ENCODE assay signal across 28 mouse cellular contexts in the genomic region with DNA sequence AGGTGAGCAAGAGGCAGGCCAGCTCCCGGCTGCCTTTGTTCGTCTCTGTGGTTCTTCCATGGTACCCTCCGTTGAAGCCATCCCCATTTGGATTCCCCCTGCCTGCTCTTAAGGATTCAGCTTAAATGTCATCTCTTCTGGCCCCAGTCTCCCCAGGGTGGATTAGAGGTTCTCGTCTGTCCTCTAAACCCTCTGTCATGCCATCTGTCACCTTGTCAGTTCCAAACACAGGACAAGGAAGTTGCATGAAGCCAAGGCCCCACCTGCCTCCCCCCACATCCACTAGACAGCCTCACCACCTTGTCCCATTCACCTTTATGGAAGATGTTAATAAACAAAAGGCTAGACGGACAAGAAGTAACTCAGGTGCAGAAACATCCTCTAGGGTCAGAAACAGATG. TPM values are rescaled to one million over a fixed set of nuclear protein-coding genes. Genes with fewer than 3 reads are reported as not detected.
DNase-seq lines count a peak whose midpoint lies in the region; TF ChIP-seq lines count a peak whose summit lies in the region.
"Had no signal": no experiment of that assay in that cellular context is flagged by ENCODE, and none has a peak within 500 bp of the region (broad histone marks: within the 10 kb centered on the region; RNA-seq: fewer than 3 reads in every experiment).

No protein-coding gene starts in this region.

- H3K4me3 ChIP-seq in kidney, adult 2 months (ENCODE audit: insufficient read depth, low read depth, low read length) = no peak overlapping the region
- H3K4me3 ChIP-seq: embryonic facial prominence, embryonic 15.5 days; erythroblast, embryonic 14.5 days; forebrain, embryonic 10.5 days; heart, embryonic 10.5 days; hindbrain, embryonic 10.5 days; intestine, embryonic 15.5 days had no signal

- no peaks in the 10 kb centered on the region for H3K27me3 ChIP-seq in kidney, adult 2 months (replicated peaks; ENCODE audit: control insufficient read depth, insufficient read depth, low read length)
- H3K27me3 ChIP-seq: embryonic facial prominence, embryonic 15.5 days; intestine, embryonic 15.5 days had no signal

- intact Hi-C loops in left cerebral cortex, postnatal 4 days (cut with DNase I) = no loop called here
- intact Hi-C loops in left cerebral cortex, postnatal 14 days (cut with DNase I) = no loop called here
- intact Hi-C loops in heart, postnatal 36 days (cut with DNase I) = no loop called here

- DNase-seq in left cerebral cortex, postnatal 4 days = peak; percentile 17
- no peak for DNase-seq in left cerebral cortex, postnatal 14 days (ENCODE audit: low spot score in 2 of 2)
- DNase-seq in cerebellum, adult 8-10 months = peak; percentile 4
- DNase-seq in cerebellum, postnatal 14 days = peak; percentile 31 to 68
- no peak for DNase-seq in kidney, adult 2 months
- no peak for DNase-seq in heart, postnatal 36 days
- no peak for DNase-seq in lung, postnatal 4 days
- DNase-seq: adrenal gland, adult 2 months; adrenal gland, postnatal 25 days; embryo, embryonic 11 days; gastrocnemius, postnatal 10 days; heart, adult 18-20 months; heart, postnatal 10 days; kidney, adult 18-20 months had no signal

- TF ChIP-seq POLR2A in kidney, adult 2 months (IDR thresholded peaks at IDR 0.05; ENCODE audit: low read depth, low read length) = no peak

- no peaks in the 10 kb centered on the region for H3K36me3 ChIP-seq in kidney, adult 2 months (ENCODE audit: control insufficient read depth, insufficient read depth, low read length)
- H3K36me3 ChIP-seq: embryonic facial prominence, embryonic 15.5 days; forebrain, embryonic 10.5 days; heart, embryonic 10.5 days; hindbrain, embryonic 10.5 days; intestine, embryonic 15.5 days had no signal

- no peak for TF ChIP-seq CTCF in kidney, adult 2 months (conservative IDR thresholded peaks at IDR 0.05; ENCODE audit: insufficient read depth, insufficient read length, low read depth, low read length)

- H3K4me1 ChIP-seq in kidney, adult 2 months (ENCODE audit: control insufficient read depth, insufficient read depth, low read length) = no peaks in the 10 kb centered on the region
- H3K4me1 ChIP-seq: embryonic facial prominence, embryonic 15.5 days; heart, embryonic 10.5 days; intestine, embryonic 15.5 days had no signal

- H3K27ac ChIP-seq in kidney, adult 2 months (ENCODE audit: insufficient read depth, low read depth, low read length) = no peak overlapping the region
- H3K27ac ChIP-seq: embryonic facial prominence, embryonic 15.5 days; forebrain, embryonic 10.5 days; heart, embryonic 10.5 days; hindbrain, embryonic 14.5 days; intestine, embryonic 15.5 days had no signal

- 69% methylated on average over 5 of the region's 5 CpGs for WGBS in kidney, adult 2 months

RNA-seq across cellular contexts. Expression of gene 3110018I06Rik, which starts 5.4 kb away (rescaled TPM):
- not detected for total RNA-seq in left cerebral cortex, postnatal 4 days (2021)
- total RNA-seq in left cerebral cortex, postnatal 14 days (2021) = not detected
- not detected in 2 replicates for polyA plus RNA-seq in kidney, adult 2 months (2012; rRNA removed)
- total RNA-seq in heart, postnatal 36 days (2021) = not detected
- total RNA-seq: adrenal gland, adult 2 months; adrenal gland, postnatal 25 days; common myeloid progenitor, adult 5-6 weeks; ES-E14; gastrocnemius, postnatal 10 days; gastrocnemius, postnatal 4 days; heart, adult 18-20 months; heart, postnatal 10 days had no signal
- polyA plus RNA-seq: adrenal gland, adult 2 months; embryonic facial prominence, embryonic 11.5 days; embryonic facial prominence, embryonic 15.5 days; erythroblast, embryonic 14.5 days; forebrain, embryonic 10.5 days; forebrain, embryonic 16.5 days; frontal cortex, adult 2 months; heart, embryonic 10.5 days; heart, embryonic 14.5 days; hindbrain, embryonic 10.5 days; hindbrain, embryonic 14.5 days; intestine, embryonic 15.5 days had no signal

Comparison
In these comparisons a context has a peak if more than half of its experiments do, and no peak if none do; other contexts are left out.
1. DNase-seq: peak in left cerebral cortex, postnatal 4 days (single experiment), cerebellum, adult 8-10 months (single experiment) and cerebellum, postnatal 14 days (2 of 2); none in left cerebral cortex, postnatal 14 days (0 of 2), kidney, adult 2 months (single experiment), heart, postnatal 36 days (0 of 2) and lung, postnatal 4 days (0 of 2).